Mouse (Mus musculus) midbrain, embryonic 11.5 days (tissue): ENCODE data around the gene Asb6. TPM values are rescaled to one million over a fixed set of nuclear protein-coding genes. Genes with fewer than 3 reads are reported as not detected.
A peak's percentile ranks its signal among the peaks of the same experiment; 100 is the strongest.

Experiments
- ATAC-seq: fragments of 200-750 bp; cut with Nextera tagmentation; 2 replicates; pipeline ENCODE4 v1.8.0; 2017; ENCODE audit warnings: moderate TSS enrichment, moderate library complexity; ENCODE audit not compliant: low FRiP score
- DNase-seq: peaks from one replicate; pipeline ENCODE4 v3.0.0; 2015; ENCODE audit warnings: low spot score; ENCODE audit errors: missing footprints
- H3K27ac ChIP-seq: fragments of 300-500 bp; sonication (generic); 2 replicates; pipeline ENCODE4 v1.5.1; 2014; ENCODE audit warnings: low read depth, low read length
- H3K27me3 ChIP-seq: fragments of 300-500 bp; sonication (generic); 2 replicates; pipeline ENCODE4 v1.6.1; 2014; ENCODE audit warnings: mild to moderate bottlenecking, low read length, moderate library complexity, mixed read lengths; ENCODE audit not compliant: control insufficient read depth, insufficient read depth
- H3K36me3 ChIP-seq: fragments of 300-500 bp; sonication (generic); 2 replicates; pipeline ENCODE4 v1.6.1; 2014; ENCODE audit warnings: mild to moderate bottlenecking, low read length, moderate library complexity, mixed read lengths; ENCODE audit not compliant: control insufficient read depth, insufficient read depth
- H3K4me1 ChIP-seq: fragments of 300-500 bp; sonication (generic); 2 replicates; pipeline ENCODE4 v1.6.1; 2014; ENCODE audit warnings: low read length; ENCODE audit not compliant: control insufficient read depth, insufficient read depth
- H3K4me2 ChIP-seq: fragments of 300-500 bp; sonication (generic); 2 replicates; pipeline ENCODE4 v1.6.1; 2014; ENCODE audit warnings: mild to moderate bottlenecking, moderate library complexity
- H3K4me3 ChIP-seq: fragments of 300-500 bp; sonication (generic); 2 replicates; pipeline ENCODE4 v1.5.1; 2014; ENCODE audit warnings: low read depth, low read length
- H3K9ac ChIP-seq: fragments of 300-500 bp; sonication (generic); 2 replicates; pipeline ENCODE4 v1.6.1; 2014; ENCODE audit warnings: low read length
- H3K9me3 ChIP-seq: fragments of 300-500 bp; sonication (generic); 2 replicates; pipeline ENCODE4 v1.6.1; 2016; ENCODE audit warnings: low read length; ENCODE audit not compliant: control insufficient read depth
- WGBS: fragments of 180-500 bp; shearing (Covaris S2); extraction: QIAGEN DNeasy Blood & Tissue Kit; methylation state at CpG from one replicate; pipeline ENCODE4 v1.1.7; 2014; 5-methylcytosine and 5-hydroxymethylcytosine counted together
- polyA plus RNA-seq: library from polyadenylated mRNA; unstranded; fragments of >200 nt; fragmentation: Nextera tagmentation; extraction: Ambion mirVana; gene quantifications from 2 replicates; pipeline ENCODE4 v1.2.1, GENCODE M21; 2014

Gene Asb6
- polyA plus RNA-seq, 1 experiment from 2014 or later = 31.0 TPM

GRCm38 (mm10) chr2:30779241-30779640 lies 50.9 kb downstream of the Asb6 start:
- Histone ChIP-seq H3K4me1 (peaks cover 26% of the 10 kb centered on the region), H3K36me3 (no peaks in the 10 kb centered on the region), H3K9ac (peak overlapping the region; percentile 42; the same call in 1 of the 2 replicates), H3K9me3 (no peaks in the 10 kb centered on the region), H3K27me3 (no peaks in the 10 kb centered on the region; the same call in 1 of the 2 replicates), H3K27ac (no peak overlapping the region; the same call in 1 of the 2 replicates), H3K4me2 (no peak overlapping the region), H3K4me3 (no peak overlapping the region)
- 1% methylated on average over 5 of the region's 5 CpGs for WGBS
- peak; percentile 25 for ATAC-seq
- DNase-seq = peak; percentile 88

DNA sequence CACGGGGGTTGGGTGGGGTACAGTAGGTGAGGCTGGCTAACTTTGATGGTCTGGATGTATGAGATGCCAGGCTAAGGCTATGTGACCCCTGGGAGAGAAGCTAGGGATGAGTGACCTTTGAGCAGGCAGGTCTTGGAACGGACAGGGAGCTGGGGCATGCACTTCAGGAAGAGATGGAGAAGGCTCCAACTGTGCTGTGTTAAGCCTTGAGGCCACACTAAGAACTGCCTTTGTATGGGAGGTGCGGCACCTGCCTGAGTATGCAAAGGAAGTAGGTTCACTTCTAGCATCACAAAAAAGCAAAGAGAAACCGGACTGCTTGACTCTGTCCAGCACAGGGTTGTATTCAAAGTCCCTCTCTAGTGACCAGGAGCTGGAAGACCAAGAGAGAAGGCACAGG lies 51.9 kb downstream of the Asb6 start:
- Histone ChIP-seq H3K27ac (0 out of 2 replicates have a peak overlapping the region, but pooled peaks have one; percentile 5), H3K36me3 (no peaks in the 10 kb centered on the region), H3K9me3 (no peaks in the 10 kb centered on the region), H3K27me3 (no peaks in the 10 kb centered on the region; the same call in 1 of the 2 replicates), H3K4me3 (no peak overlapping the region), H3K4me2 (no peak overlapping the region), H3K4me1 (peaks cover 17% of the 10 kb centered on the region), H3K9ac (no peak overlapping the region)
- WGBS = 60% methylated on average over 4 of the region's 4 CpGs
- ATAC-seq (no peak), DNase-seq (no peak)

GRCm38 (mm10) chr2:30777266-30777665 lies 52.9 kb downstream of the Asb6 start:
- DNase-seq (no peak), ATAC-seq (no peak)
- H3K36me3 ChIP-seq = no peaks in the 10 kb centered on the region
- no peak overlapping the region for H3K4me3 ChIP-seq
- H3K4me2 ChIP-seq = no peak overlapping the region
- H3K9me3 ChIP-seq = no peaks in the 10 kb centered on the region
- H3K27ac ChIP-seq = no peak overlapping the region
- 85% methylated on average over 3 of the region's 3 CpGs for WGBS
- no peaks in the 10 kb centered on the region for H3K27me3 ChIP-seq
- H3K4me1 ChIP-seq = peaks cover 20% of the 10 kb centered on the region
- no peak overlapping the region for H3K9ac ChIP-seq

DNA sequence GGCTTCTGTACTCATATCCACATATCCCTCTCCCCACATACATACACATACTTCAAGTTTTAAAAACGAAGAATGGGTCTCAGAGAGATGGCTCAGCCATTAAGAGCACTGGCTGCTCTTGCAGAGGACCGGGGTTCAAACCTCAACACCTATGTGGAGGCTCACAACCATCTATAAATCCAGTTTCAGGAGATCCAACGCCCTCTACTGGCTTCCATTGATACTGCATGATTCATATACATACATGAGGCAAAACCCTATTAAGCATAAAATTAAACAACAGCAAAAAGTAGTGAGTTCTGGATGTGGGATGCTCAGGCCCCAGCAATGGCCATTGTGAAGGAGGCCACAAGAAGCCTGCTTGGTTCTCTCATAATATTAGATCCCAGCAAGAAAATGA lies 54.2 kb downstream of the Asb6 start:
- ATAC-seq (no peak), DNase-seq (no peak)
- H3K4me2 ChIP-seq = no peak overlapping the region
- H3K27ac ChIP-seq = no peak overlapping the region
- H3K4me3 ChIP-seq = no peak overlapping the region
- WGBS = 61% methylated on average over 3 of the region's 3 CpGs
- no peaks in the 10 kb centered on the region for H3K9me3 ChIP-seq
- peaks cover 33% of the 10 kb centered on the region for H3K4me1 ChIP-seq
- H3K27me3 ChIP-seq = no peaks in the 10 kb centered on the region
- H3K9ac ChIP-seq = no peak overlapping the region
- no peaks in the 10 kb centered on the region for H3K36me3 ChIP-seq

- H3K9ac ChIP-seq = no peak overlapping the region
- H3K4me2 ChIP-seq = no peak overlapping the region
- ATAC-seq = no peak
- H3K4me1 ChIP-seq = peaks cover 26% of the 10 kb centered on the region
- H3K27me3 ChIP-seq = no peaks in the 10 kb centered on the region
- H3K36me3 ChIP-seq = no peaks in the 10 kb centered on the region
- H3K4me3 ChIP-seq = no peak overlapping the region
- peak overlapping the region; percentile 40; the same call in 1 of the 2 replicates for H3K27ac ChIP-seq
- DNase-seq = peak; percentile 77
- 84% methylated on average over 8 of the region's 8 CpGs for WGBS
- no peaks in the 10 kb centered on the region for H3K9me3 ChIP-seq
Measured at GRCm38 (mm10) chr2:30773313-30774005, 56.7 kb downstream of the Asb6 start.

Other genes starting within 250 kb of the Asb6 start
- gene Cstad, start 235.3 kb downstream of the Asb6 start, polyA plus RNA-seq = 0.21 and 0.74 TPM in 2 replicates
- 1.5 and 2.5 TPM in 2 replicates for gene 1700001O22Rik, start 26.7 kb downstream of the Asb6 start, polyA plus RNA-seq
- 98.7 and 107 TPM in 2 replicates for gene Ntmt1, start 22.5 kb downstream of the Asb6 start, polyA plus RNA-seq
- 20.1 and 24.4 TPM in 2 replicates for gene Prrx2, start 4.6 kb upstream of the Asb6 start, polyA plus RNA-seq
- gene Ptges, start 99.5 kb upstream of the Asb6 start, polyA plus RNA-seq = 4.7 and 6.1 TPM in 2 replicates
- 19.3 and 21.1 TPM in 2 replicates for gene Tor1b, start 122.6 kb upstream of the Asb6 start, polyA plus RNA-seq
- gene Tor1a, start 137.6 kb upstream of the Asb6 start, polyA plus RNA-seq = 76.9 and 84.5 TPM in 2 replicates
- 64.7 and 68.8 TPM in 2 replicates for gene BC005624, start 151.9 kb upstream of the Asb6 start, polyA plus RNA-seq
- gene Usp20, start 151.9 kb upstream of the Asb6 start, polyA plus RNA-seq = 12.3 and 14.1 TPM in 2 replicates